Mouse (Mus musculus): ENCODE results near the gene Nradd.

The Nradd gene

DNA sequence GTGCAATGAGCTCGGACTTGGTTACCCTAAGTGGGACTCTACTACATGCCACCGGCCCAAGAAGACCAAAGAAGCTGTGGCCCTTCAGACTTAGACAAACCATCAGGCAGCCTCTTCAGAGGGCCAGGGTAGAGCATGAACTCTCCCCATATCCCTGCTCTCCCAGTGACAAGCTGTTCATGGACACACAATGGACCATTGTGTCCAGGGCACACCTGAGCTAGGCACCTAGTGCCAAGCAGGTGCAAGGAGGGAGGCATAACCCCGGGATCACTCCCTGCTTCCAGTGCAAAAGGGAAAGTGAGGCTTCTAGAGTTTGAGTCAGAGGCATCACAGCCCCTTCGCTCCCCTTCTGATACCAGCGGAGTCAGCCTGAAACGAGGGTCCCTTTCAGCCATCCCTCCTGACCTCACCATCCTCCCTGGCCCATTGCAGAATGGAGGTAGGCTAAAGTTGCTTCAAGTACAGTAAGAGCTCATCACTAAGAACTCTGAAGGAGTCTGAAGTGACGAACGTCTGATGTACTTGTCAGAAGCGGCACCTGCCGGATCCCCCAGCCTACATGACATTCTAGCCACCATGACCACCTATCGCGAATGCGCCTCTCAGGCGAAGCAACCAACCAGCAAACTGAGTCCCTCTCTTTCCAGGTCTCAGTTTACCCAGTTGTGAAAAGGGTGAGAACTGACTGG lies 28.9 kb upstream of the Nradd start:
- DNase-seq (ENCODE audit: low spot score in 2 of 2): no peak

- no peak for DNase-seq (ENCODE audit: low spot score in 2 of 2)
Measured at GRCm38 (mm10) chr9:110651931-110652722, 27.9 kb upstream of the Nradd start.

DNA sequence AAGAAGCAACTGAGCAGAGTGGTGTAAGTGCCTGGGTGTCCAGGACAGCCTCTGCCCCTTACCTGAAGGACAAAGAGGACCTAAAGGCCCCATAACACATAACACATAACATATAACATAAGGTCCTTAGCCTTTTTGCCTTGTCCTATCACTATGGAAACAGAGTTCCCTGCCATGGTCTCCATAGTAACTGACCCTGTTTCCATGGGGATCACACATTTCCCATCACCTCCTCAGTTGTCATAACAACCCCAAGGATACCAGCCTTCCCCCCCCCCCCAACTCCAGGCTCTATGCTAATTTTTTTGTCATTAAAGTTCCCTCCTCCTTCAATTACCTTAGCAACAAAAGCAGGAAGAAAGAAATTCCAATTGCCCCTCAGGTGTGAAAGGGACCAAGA lies 25.5 kb upstream of the Nradd start:
- DNase-seq (ENCODE audit: low spot score in 2 of 2): no peak

GRCm38 (mm10) chr9:110645219-110645618 lies 21.0 kb upstream of the Nradd start:
- no peak for DNase-seq (ENCODE audit: low spot score in 2 of 2)

GRCm38 (mm10) chr9:110644295-110644694 lies 20.0 kb upstream of the Nradd start:
- no peak for DNase-seq (ENCODE audit: low spot score in 2 of 2)

GRCm38 (mm10) chr9:110643787-110644186 lies 19.5 kb upstream of the Nradd start:
- DNase-seq (ENCODE audit: low spot score in 2 of 2): no peak

DNA sequence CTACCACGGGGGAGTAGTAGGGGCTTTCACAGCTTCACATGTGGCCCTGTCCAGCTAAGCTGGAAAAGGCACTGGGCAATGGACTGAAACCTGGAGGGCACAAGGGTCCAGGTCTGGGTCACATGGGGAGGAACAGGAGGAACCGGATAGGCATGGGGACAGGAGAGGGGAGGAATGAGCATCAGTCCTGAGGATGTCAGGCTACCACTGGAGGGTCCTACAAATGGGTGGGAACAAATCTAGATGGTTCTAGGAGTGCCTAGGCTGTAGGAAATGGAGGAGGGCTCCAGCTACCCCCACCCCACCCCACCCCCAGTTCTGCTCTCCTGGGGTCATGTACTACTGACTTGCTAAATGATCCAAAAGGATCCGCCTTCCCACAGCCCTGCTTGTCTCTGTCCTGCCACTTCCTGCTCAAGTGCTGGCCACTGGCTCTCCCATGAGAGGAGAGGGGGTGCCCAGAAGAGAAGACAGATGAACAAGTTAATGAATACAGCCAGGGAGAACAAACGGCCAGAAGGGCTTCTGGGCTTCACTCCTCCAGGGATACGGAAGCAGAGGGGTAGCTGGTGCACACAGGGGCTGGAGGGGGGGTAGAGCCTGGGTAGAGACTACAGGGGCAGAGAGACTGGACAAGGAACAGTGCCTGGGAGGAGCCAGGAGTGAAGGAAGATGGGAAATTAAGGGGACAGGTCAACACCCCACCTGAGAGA lies 18.7 kb upstream of the Nradd start:
- DNase-seq (ENCODE audit: low spot score in 2 of 2): no peak

- no peak for DNase-seq (ENCODE audit: low spot score in 2 of 2)
Measured at GRCm38 (mm10) chr9:110641006-110641405, 16.8 kb upstream of the Nradd start.

- DNase-seq (ENCODE audit: low spot score in 2 of 2): no peak
Measured at GRCm38 (mm10) chr9:110638611-110639021, 14.4 kb upstream of the Nradd start.

GRCm38 (mm10) chr9:110635225-110635624 lies 11.0 kb upstream of the Nradd start:
- peak in 1 of 2 experiments; percentile 86 for DNase-seq (ENCODE audit: low spot score in 2 of 2)

GRCm38 (mm10) chr9:110633882-110634281 lies 9.6 kb upstream of the Nradd start:
- no peak for DNase-seq (ENCODE audit: low spot score in 2 of 2)

DNA sequence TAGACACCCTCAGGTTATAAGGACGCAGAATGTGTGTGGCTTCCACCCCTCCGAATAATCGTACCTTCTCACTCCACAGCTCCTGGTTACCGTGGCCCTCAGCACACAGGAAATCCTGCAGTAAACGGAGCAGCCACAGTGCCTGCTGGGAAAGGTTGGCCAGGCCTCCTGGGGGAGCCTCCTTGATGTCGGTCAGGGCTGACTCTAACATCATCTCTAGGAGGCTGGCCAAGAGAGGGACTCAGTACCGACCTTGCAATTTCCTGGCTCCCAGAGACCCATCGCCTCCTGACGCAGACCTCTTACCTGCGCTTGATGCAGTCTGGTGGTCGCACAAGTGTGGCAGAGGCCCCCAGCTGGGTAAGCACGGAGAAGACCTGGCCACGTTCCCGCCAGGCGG lies 8.4 kb upstream of the Nradd start:
- no peak for DNase-seq (ENCODE audit: low spot score in 2 of 2)

- DNase-seq (ENCODE audit: low spot score in 2 of 2): no peak
Measured at GRCm38 (mm10) chr9:110631651-110632275, 7.5 kb upstream of the Nradd start.

DNA sequence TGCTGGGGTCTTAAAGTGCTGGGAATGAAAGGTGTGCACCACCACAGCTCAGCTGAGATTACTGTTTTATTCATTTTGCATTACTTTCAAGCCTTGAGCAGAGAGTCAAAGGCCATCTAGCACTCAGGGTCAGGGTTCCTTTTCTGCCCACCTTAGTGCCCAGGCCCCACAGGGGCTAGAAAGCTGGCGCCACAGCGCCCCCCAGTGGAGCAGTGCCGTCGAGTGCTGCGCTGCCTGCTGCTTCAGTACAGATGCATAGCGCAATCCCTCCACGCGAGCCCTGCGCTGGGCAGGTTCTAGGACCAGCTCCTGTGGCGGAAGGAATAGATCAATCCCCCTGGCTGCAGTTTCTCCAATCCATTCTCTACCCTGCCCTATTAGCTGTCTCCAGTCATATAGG lies 6.9 kb upstream of the Nradd start:
- DNase-seq (ENCODE audit: low spot score in 2 of 2): no peak

- peak in 1 of 2 experiments; percentile 31 for DNase-seq (ENCODE audit: low spot score in 2 of 2)
Measured at GRCm38 (mm10) chr9:110630171-110630570, 5.9 kb upstream of the Nradd start.

DNA sequence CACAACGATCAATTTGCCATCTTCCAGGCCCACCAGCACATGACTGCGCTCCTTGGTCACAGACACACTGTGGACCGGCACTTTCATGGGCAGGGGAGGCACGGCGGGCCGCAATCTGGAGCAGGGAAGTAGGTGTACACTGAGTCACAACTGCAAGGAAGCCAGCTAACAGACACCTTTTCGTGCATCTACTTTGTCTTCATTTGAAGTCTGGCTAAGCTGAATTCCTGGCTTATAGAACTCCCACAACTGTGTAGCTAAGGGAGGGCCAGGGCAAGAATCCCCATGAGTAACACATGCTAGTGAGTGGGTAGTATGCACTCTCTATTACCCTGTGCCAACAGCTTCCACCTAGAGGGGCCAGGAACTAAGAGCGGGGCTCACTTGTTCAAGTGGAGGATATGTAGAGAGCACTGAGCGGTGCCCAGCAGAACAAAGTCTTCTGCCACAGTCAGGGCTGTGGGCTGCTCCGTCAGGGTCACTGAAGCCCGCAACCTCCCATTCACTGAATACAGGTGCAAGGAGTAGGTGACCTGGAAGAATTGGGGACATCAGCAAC lies 1.2 kb upstream of the Nradd start:
- DNase-seq (ENCODE audit: low spot score in 2 of 2): peak in 1 of 2 experiments; percentile 28

DNA sequence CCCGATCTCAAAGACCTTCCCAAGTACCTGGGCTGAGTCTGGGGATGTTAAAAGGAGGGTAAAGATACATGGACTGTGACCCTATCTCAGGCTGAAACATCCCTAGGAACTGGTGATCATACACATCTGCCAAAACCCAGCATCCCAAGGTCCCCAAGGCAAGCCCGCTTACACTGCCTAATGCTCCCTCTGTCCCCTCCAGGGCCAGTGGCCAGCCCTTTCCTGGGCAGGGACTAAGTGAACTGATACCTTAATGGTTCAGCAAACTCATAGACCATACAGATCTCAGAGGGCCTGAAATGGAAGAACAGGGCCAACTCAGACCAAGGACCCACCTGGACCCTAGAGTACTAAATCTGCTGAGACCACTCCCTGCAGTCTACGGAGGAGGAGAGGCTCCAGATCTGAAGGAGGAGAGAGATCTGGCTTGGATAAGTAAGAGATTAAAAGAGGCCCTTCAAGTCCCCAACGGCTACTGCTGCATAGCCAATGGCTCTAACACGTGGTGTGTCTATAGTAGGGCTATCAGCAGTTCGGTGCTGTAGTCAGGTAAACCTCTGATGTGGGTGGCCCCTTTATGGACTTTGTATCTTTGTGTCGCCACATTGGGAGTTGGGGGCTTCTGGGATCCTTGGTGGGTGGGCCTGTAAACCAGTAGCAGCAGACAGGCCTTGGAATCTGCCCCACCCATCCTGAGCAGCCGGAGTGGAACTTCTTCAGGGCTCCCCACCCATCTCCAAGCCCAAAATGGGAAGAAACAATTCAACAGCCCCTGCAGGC lies 646 bp downstream of the Nradd start:
- no peak for DNase-seq (ENCODE audit: low spot score in 2 of 2)

GRCm38 (mm10) chr9:110622621-110623219 lies 1.5 kb downstream of the Nradd start:
- no peak for DNase-seq (ENCODE audit: low spot score in 2 of 2)

DNA sequence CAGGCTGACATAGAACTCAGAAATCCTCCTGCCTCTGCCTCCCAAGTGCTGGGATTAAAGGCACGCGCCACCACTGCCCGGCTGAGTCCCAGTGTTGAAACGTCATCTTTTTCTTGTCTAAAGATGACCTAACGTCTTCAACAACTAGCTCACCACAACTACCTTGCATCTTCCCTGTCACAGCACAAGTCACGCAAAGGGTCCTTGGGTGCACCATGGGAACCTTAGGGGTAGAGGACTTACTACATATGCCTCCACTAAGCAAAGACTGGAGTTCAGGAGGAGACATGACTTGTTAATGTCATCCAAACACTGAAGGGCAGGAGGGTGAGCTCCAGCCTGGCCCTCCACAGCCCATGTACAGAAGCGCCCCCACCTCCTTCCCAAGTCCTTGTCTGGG lies 3.6 kb downstream of the Nradd start:
- DNase-seq (ENCODE audit: low spot score in 2 of 2): no peak

DNA sequence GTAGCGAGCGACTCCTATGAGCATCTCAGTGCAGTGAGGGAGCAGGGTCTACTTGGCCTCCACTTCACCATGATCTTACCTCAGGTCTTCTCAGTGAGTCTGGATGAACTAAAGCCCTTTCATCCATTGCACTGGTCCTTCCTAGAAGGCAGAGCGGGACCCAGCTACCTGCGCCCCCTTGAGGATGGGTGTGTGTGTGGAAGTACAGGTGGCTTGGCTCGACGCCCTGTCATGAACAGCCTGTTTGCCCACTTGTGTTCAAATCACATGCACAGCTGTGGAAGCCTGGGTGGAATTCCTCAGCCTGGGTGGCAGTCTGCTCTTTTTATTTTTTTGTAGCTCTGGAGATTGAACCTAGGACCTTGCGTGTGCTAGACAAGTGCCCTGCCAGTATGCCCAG lies 4.1 kb downstream of the Nradd start:
- no peak for DNase-seq (ENCODE audit: low spot score in 2 of 2)

GRCm38 (mm10) chr9:110617081-110617480 lies 7.2 kb downstream of the Nradd start:
- DNase-seq (ENCODE audit: low spot score in 2 of 2): no peak

Data from left cerebral cortex, adult 9 months (tissue).